Mouse (Mus musculus) neural tube, embryonic 15.5 days (tissue): ENCODE results near the gene Ranbp3. TPM values are rescaled to one million over a fixed set of nuclear protein-coding genes. Genes with fewer than 3 reads are reported as not detected.

Experiments used
- ATAC-seq: fragments of 200-750 bp; cut with Nextera tagmentation; 2 replicates; pipeline ENCODE4 v1.8.0; 2017; ENCODE audit warnings: mild to moderate bottlenecking, moderate TSS enrichment, moderate library complexity; ENCODE audit not compliant: low FRiP score
- H3K27ac ChIP-seq: fragments of 300-500 bp; sonication (generic); replicated peaks from 2 replicates; pipeline ENCODE4 v1.5.1; 2015; ENCODE audit warnings: mild to moderate bottlenecking, inconsistent platforms
- H3K27me3 ChIP-seq: fragments of 300-500 bp; sonication (generic); replicated peaks from 2 replicates; pipeline ENCODE4 v1.6.1; 2015; ENCODE audit warnings: inconsistent platforms
- H3K36me3 ChIP-seq: fragments of 300-500 bp; sonication (generic); 2 replicates; pipeline ENCODE4 v1.6.1; 2015; ENCODE audit warnings: inconsistent platforms
- H3K4me1 ChIP-seq: fragments of 300-500 bp; sonication (generic); 2 replicates; pipeline ENCODE4 v1.6.1; 2015; ENCODE audit warnings: inconsistent platforms
- H3K4me2 ChIP-seq: fragments of 300-500 bp; sonication (generic); 2 replicates; pipeline ENCODE4 v1.6.1; 2015; ENCODE audit warnings: inconsistent platforms, mild to moderate bottlenecking, moderate library complexity
- H3K4me3 ChIP-seq: fragments of 300-500 bp; sonication (generic); replicated peaks from 2 replicates; pipeline ENCODE4 v1.5.1; 2015; ENCODE audit warnings: mild to moderate bottlenecking, inconsistent platforms
- H3K9ac ChIP-seq: fragments of 300-500 bp; sonication (generic); replicated peaks from 2 replicates; pipeline ENCODE4 v1.6.1; 2015; ENCODE audit warnings: mild to moderate bottlenecking, inconsistent platforms
- H3K9me3 ChIP-seq: fragments of 300-500 bp; sonication (generic); replicated peaks from 2 replicates; pipeline ENCODE4 v1.6.1; 2016; ENCODE audit warnings: inconsistent platforms
- WGBS: fragments of 180-500 bp; shearing (Covaris S2); methylation state at CpG from one replicate; pipeline ENCODE4 v1.1.7; 2015; ENCODE audit warnings: mixed read lengths; 5-methylcytosine and 5-hydroxymethylcytosine counted together
- polyA plus RNA-seq: library from polyadenylated mRNA; unstranded; fragments of >200 nt; fragmentation: Nextera tagmentation; extraction: Ambion mirVana; gene quantifications from 2 replicates; pipeline ENCODE4 v1.2.1, GENCODE M21; 2015

The Ranbp3 gene
- polyA plus RNA-seq, 1 experiment from 2014 or later = 94.2 TPM

DNA sequence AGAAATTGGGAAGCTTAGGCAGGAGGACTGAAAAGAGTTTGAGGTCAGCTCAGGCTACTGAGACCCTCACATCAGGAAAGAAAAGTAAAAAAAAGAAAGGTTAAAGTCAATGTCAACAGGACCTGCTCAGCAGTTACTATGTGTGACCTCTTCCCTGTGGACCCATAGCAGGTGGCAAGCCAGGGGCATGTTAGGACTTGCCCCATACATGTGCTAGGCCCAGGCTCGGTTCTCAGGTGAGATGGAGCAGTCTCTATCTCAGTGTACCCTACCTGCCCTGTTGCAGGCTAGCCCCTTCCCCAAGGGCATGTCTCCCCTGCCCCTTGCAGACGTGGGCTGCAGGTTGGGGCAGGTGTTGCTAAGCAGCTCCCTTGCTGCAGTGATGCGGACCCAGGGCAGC is 36.6 kb downstream of the Ranbp3 start:
- 80% methylated on average over 3 of the region's 3 CpGs for WGBS
- no peak for ATAC-seq
- no peak overlapping the region for H3K4me2 ChIP-seq

DNA sequence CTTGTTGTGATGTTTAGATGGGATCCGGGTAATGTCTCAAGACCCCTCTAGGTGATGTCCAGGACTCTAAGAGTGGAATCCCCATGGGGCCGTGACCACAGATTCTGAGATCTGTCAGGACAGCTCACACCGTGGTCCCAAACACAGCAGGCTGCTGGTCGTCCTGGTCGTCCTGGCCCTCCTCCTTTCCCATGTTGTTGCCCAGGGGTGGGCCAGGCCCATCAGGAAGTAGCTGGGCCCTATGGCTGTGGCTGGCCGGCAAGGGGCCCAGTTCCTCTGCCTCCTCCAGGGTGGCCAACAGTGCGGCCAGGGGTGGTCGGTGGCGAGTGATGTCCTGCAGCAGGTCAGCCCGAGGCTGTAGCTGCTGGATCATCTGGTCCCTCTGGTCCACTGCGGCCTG is 42.3 kb downstream of the Ranbp3 start:
- Histone ChIP-seq H3K36me3 (peaks cover 32% of the 10 kb centered on the region), H3K4me2 (peak overlapping the region; percentile 75), H3K9me3 (no peaks in the 10 kb centered on the region), H3K9ac (0 out of 2 replicates have a peak overlapping the region, but pooled peaks have one; percentile 10), H3K4me1 (peaks cover 36% of the 10 kb centered on the region), H3K4me3 (peak overlapping the region; percentile 65; the same call in 1 of the 2 replicates), H3K27ac (no peak overlapping the region), H3K27me3 (no peaks in the 10 kb centered on the region)
- 68% methylated on average over 11 of the region's 11 CpGs for WGBS
- no peak for ATAC-seq

More for the DNA sequence above, 36.6 kb downstream of the Ranbp3 start:
- no peak overlapping the region for H3K9ac ChIP-seq
- H3K27me3 ChIP-seq = no peaks in the 10 kb centered on the region
- H3K9me3 ChIP-seq = no peaks in the 10 kb centered on the region
- no peaks in the 10 kb centered on the region for H3K4me1 ChIP-seq
- no peak overlapping the region for H3K4me3 ChIP-seq
- H3K36me3 ChIP-seq = peaks cover 86% of the 10 kb centered on the region
- no peak overlapping the region for H3K27ac ChIP-seq

DNA sequence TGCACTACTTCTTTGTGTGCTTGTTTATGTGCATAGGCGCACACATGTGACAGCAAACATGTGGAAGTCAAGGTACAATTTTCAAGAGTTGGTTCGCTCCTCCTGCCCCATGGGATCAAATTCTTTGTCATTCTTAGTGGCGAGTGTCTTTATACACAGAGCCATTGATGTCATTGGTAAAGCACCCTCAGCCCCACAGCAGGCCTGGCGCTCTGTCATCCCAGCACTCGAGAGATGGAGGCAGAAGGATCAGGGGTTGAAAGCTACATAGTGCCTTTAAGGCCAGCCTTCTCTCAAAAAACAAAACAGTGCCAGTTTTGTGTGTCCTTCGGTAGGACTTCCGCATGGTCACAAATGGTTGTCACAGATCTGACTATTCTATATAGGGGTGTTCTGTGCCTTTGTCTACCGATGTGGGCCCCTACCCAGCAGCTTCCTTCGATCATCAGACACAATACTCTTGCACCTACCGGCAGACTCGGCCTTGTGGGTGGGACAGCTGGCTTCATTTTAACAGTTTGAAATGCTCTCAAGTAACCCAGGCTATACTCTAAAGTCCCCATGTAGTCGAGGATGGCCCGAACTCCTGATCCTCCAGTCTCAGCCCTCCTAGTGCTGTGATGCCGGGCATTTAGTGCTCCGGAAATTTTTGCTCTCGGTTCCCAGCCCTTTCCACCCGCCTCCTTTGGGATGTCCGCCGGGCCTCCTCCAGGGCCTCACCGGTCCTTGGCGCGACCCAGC is 43.0 kb downstream of the Ranbp3 start:
- 0 out of 2 replicates have a peak, but pooled peaks have one; percentile 1 for ATAC-seq
- H3K4me3 ChIP-seq = peak overlapping the region; percentile 65
- no peaks in the 10 kb centered on the region for H3K27me3 ChIP-seq
- H3K9me3 ChIP-seq = no peaks in the 10 kb centered on the region
- H3K36me3 ChIP-seq = peaks cover 30% of the 10 kb centered on the region
- peak overlapping the region; percentile 76 for H3K9ac ChIP-seq
- peak overlapping the region; percentile 89 for H3K27ac ChIP-seq
- WGBS = 24% methylated on average over 22 of the region's 22 CpGs
- peaks cover 39% of the 10 kb centered on the region for H3K4me1 ChIP-seq
- peak overlapping the region; percentile 75 for H3K4me2 ChIP-seq

DNA sequence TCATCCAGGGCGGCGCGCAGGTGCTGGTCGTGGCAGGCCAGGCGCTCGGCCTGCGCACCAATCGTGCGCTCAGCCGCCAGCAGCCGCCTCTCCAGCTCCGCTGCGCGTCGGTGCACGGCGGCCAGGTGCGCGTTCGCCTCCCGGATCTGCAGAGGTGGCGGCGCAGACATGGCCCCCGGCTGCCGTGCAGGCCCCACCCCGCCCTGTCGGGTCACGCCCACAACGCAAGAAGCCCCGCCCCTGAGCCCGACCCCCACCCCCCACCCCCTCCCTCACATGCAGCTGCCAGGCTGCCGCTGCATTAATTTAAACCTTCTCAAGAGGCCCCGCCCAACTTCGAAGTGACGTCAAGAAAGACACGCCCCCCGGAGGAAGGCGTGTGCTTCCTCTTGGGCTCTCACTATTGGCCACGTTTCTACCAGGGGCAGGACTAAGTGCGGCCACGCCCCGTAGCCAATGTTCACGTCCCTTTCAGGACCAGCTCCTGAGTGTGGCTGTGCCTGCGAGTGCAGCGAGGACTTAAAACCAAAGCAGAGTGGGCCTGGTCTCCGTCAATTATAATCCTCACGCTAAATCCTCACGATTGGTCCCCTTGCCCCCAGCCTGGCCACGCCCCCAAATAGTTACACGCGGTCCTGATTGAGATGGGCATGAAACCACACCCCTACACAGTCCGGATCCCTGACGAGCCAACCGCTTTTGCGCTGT is 43.7 kb downstream of the Ranbp3 start:
- under 1% methylated on average over 54 of the region's 55 CpGs for WGBS
- no peaks in the 10 kb centered on the region for H3K9me3 ChIP-seq
- peak; percentile 93 for ATAC-seq
- no peaks in the 10 kb centered on the region for H3K27me3 ChIP-seq
- peak overlapping the region; percentile 80 for H3K9ac ChIP-seq
- peaks cover 39% of the 10 kb centered on the region for H3K4me1 ChIP-seq
- peaks cover 30% of the 10 kb centered on the region for H3K36me3 ChIP-seq
- peak overlapping the region; percentile 89 for H3K27ac ChIP-seq
- peak overlapping the region; percentile 65 for H3K4me3 ChIP-seq
- peak overlapping the region; percentile 75 for H3K4me2 ChIP-seq

DNA sequence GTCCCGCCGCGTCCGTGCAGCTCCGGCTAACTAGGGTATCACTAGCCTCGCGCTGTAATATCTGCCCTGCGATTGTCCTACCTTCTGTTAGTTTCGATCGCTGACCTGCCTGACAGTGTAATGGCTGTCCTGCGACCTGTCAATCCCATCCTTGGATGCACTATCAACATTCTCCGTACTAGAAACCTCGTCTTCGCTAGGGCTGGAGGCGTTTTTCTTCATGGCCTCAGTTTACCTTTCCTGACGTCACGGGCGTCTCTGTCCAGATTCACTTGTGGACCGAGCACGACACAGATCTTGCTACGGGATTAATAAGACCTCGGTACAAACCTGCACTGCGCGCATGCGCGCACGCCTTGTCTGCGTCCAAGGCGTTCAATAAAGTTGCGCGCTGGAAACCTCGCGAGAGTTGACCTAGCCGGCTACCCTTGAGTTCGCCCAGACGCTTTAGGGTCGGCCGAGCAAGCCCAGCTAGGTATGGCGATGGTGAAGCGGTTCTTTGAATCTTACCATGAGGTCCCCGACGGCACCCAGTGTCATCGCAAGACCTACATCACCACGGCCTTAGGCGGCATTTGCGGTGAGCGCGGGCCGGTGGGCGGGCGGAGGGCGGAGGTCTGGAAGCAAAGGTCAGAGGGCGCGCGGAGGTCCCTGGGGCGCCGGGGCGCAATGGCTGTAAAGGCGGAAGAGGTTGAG is 44.4 kb downstream of the Ranbp3 start, which contains the start of the genes Ndufa11 and Vmac:
Ndufa11 (plus strand) TSS at position 405 of the 696 bp plus-strand sequence.
Vmac (minus strand) TSS at position 660 of the 696 bp plus-strand sequence.
- ATAC-seq = peak; percentile 83
- H3K36me3 ChIP-seq = peaks cover 30% of the 10 kb centered on the region
- peaks cover 46% of the 10 kb centered on the region for H3K4me1 ChIP-seq
- H3K27ac ChIP-seq = peak within 1 kb of the TSS; percentile 89
- no peaks in the 10 kb centered on the region for H3K27me3 ChIP-seq
- peak within 1 kb of the TSS; percentile 75 for H3K4me2 ChIP-seq
- peak within 1 kb of the TSS; percentile 80 for H3K9ac ChIP-seq
- under 1% methylated on average over 59 of the region's 59 CpGs for WGBS
- peak within 1 kb of the TSS; percentile 65 for H3K4me3 ChIP-seq
- H3K9me3 ChIP-seq = no peaks in the 10 kb centered on the region

DNA sequence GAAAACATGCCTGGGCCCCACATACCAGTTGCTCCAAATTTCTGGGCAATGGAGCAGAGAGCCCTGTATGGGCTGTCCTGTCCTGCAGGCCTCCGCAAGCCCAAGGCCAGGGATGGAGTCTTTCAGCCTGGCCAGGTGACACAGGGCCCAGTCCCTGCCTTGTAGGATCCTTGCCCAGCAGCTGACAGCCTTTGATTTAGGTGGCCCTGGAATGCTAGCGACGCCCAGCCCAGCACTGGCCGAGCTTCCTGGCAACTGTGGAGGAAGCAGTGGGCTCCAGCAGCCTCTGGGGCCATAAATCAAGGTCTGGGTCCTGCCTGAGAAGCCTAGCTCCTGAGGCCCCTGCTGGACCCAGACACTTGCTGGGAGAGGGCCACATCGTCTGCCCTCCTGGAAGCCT is 49.3 kb downstream of the Ranbp3 start:
- Histone ChIP-seq H3K27ac (peak overlapping the region; percentile 54), H3K9ac (no peak overlapping the region; the same call in 1 of the 2 replicates), H3K9me3 (no peaks in the 10 kb centered on the region), H3K4me1 (peaks cover 43% of the 10 kb centered on the region), H3K4me3 (no peak overlapping the region), H3K36me3 (peaks cover 31% of the 10 kb centered on the region), H3K27me3 (no peaks in the 10 kb centered on the region), H3K4me2 (no peak overlapping the region)
- 35% methylated on average over 5 of the region's 5 CpGs for WGBS
- no peak; the same call in 1 of the 2 replicates for ATAC-seq

DNA sequence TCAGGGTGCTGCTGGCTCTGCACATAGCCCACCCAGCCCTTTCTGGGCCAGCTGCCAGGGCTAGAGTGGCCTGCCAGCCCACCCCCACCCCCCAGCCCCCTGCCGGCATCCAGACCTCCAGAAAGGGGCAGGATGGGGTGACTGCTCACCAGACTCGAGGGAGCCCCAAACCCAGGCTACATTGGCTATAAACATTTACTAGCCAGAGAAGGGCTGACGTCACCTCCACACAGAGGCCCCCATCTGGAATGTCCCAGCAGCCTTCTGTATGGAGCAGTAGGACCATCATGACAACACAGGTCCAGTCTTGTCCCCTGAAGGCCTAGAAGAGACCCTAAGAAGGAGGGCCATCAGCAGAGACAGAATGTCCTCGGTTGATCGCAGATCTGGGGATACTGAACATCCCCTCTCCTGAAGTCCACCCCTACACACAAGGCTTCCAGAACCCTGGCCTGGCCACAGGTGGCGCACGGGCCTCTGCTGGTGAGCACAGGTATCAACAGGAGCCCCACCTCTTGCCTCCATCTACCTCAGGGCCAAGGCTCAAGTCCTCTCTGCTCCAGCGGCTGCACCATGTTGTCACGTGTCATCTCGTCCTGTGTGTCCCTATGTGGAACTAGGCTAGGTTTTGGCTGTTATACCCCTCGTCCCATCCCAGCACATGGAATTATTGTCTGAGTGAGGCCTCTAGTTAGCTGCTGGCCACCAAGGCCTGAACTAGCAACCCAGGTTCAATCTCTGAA is 50.5 kb downstream of the Ranbp3 start:
- Histone ChIP-seq H3K9ac (no peak overlapping the region), H3K27me3 (no peaks in the 10 kb centered on the region), H3K9me3 (no peaks in the 10 kb centered on the region), H3K27ac (no peak overlapping the region), H3K4me2 (no peak overlapping the region), H3K4me3 (no peak overlapping the region), H3K36me3 (peaks cover 31% of the 10 kb centered on the region), H3K4me1 (peaks cover 44% of the 10 kb centered on the region)
- ATAC-seq = no peak
- WGBS = 83% methylated on average over 11 of the region's 11 CpGs

DNA sequence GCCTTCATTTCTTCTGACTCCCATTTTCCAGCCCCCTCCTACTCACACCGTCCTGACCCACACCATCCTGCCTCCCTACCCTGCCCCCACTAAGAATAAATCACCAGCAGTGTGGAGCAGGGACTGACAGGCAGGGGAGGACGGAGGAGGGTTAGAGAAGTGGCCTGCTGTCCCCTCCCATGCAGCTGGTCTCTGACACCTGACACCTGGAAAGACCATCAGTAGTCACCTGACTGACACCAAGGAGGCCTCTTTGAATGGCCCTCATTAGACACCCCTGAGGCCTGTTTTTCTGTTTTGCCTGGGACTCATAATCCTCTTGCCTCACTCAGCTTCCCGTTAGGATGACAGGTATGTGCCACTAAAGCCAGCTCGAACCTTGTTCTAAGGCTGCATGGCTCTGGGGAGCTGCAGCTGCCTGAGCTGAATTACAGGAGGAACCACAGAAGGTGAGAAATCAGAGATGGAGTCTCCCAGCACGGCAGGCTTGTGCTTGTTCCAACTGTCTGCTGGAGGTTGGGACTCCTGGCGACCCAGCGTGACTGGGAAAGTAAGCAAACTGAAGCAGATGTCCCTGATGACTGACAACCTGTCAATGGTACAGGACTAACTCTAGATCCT is 54.0 kb downstream of the Ranbp3 start:
- Histone ChIP-seq H3K4me2 (no peak overlapping the region), H3K4me1 (peaks cover 31% of the 10 kb centered on the region), H3K9ac (no peak overlapping the region), H3K36me3 (peaks cover 16% of the 10 kb centered on the region), H3K27me3 (no peaks in the 10 kb centered on the region), H3K27ac (no peak overlapping the region), H3K4me3 (no peak overlapping the region), H3K9me3 (no peaks in the 10 kb centered on the region)
- 11% methylated on average over 7 of the region's 7 CpGs for WGBS
- ATAC-seq = no peak

DNA sequence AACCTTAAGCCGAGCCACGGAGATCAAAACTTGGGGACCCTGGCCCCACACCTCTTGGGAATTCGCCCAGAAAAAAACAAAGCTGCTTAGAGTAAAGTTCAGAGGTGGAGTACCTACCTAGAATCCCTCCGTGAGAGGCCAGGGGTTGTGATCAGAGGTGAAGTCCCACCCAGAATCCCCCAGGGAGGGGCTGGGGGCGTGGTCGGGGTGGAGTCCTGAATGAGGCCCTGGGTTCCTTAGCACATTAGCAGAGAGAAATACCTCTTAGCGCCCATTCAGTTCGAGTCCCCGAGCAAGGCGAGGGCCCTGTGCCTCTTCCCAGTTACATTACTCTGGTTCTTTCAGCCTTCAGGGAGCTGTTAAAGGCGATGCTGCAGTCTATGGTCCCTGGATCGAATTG is 54.6 kb downstream of the Ranbp3 start:
- WGBS = 9% methylated on average over 12 of the region's 12 CpGs
- Histone ChIP-seq H3K27ac (no peak overlapping the region), H3K9ac (no peak overlapping the region), H3K4me2 (no peak overlapping the region), H3K9me3 (no peaks in the 10 kb centered on the region), H3K4me3 (no peak overlapping the region), H3K36me3 (peaks cover 11% of the 10 kb centered on the region; the same call in 1 of the 2 replicates), H3K4me1 (peaks cover 26% of the 10 kb centered on the region), H3K27me3 (no peaks in the 10 kb centered on the region)
- no peak for ATAC-seq

DNA sequence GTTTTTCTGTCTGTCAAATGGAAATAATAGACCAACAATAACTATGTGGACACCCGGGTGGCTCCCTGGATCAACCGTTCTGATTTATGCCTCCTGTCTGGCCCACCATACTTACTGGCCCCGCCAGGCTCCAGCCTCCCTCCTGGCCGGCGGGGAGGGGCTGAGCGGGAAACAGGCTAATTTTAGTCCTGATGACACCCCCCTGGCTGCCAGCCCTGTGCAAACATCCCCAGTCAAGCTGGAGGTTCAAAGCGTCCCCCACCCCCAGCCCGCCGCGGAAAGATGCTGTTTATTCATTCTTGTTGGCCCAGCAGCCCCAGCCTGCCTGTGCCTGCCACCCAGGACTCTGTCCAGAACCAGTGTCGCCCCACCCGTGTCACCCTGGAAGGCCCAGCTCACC is 55.0 kb downstream of the Ranbp3 start:
- Histone ChIP-seq H3K4me1 (peaks cover 21% of the 10 kb centered on the region), H3K4me2 (no peak overlapping the region), H3K9ac (no peak overlapping the region), H3K9me3 (no peaks in the 10 kb centered on the region), H3K4me3 (no peak overlapping the region), H3K27ac (no peak overlapping the region), H3K27me3 (no peaks in the 10 kb centered on the region), H3K36me3 (peaks cover 6% of the 10 kb centered on the region; the same call in 1 of the 2 replicates)
- 22% methylated on average over 12 of the region's 12 CpGs for WGBS
- ATAC-seq = no peak; the same call in 1 of the 2 replicates
